Mouse (Mus musculus) liver, embryonic 12.5 days (tissue): Measurements from ENCODE around the gene Btbd9. TPM values are rescaled to one million over a fixed set of nuclear protein-coding genes. Genes with fewer than 3 reads are reported as not detected.

Experiments
- ATAC-seq: fragments of 200-750 bp; cut with Nextera tagmentation; 2 replicates; pipeline ENCODE4 v1.8.0; 2017; ENCODE audit warnings: moderate number of reproducible peaks, mild to moderate bottlenecking, moderate library complexity
- H3K27ac ChIP-seq: fragments of 300-500 bp; sonication (generic); 2 replicates; pipeline ENCODE4 v1.5.1; 2016; ENCODE audit warnings: mild to moderate bottlenecking
- H3K27me3 ChIP-seq: fragments of 300-500 bp; sonication (generic); replicated peaks from 2 replicates; pipeline ENCODE4 v1.6.1; 2016; ENCODE audit warnings: mild to moderate bottlenecking, moderate library complexity
- H3K36me3 ChIP-seq: fragments of 300-500 bp; sonication (generic); 2 replicates; pipeline ENCODE4 v1.6.1; 2016; ENCODE audit warnings: mild to moderate bottlenecking, moderate library complexity
- H3K4me1 ChIP-seq: fragments of 300-500 bp; sonication (generic); 2 replicates; pipeline ENCODE4 v1.6.1; 2016
- H3K4me2 ChIP-seq: fragments of 300-500 bp; sonication (generic); 2 replicates; pipeline ENCODE4 v1.6.1; 2016; ENCODE audit warnings: mild to moderate bottlenecking, moderate library complexity
- H3K4me3 ChIP-seq: fragments of 300-500 bp; sonication (generic); 2 replicates; pipeline ENCODE4 v1.5.1; 2016; ENCODE audit warnings: mild to moderate bottlenecking, moderate library complexity
- H3K9ac ChIP-seq: fragments of 300-500 bp; sonication (generic); 2 replicates; pipeline ENCODE4 v1.6.1; 2016; ENCODE audit warnings: mild to moderate bottlenecking, moderate library complexity
- H3K9me3 ChIP-seq: fragments of 300-500 bp; sonication (generic); replicated peaks from 2 replicates; pipeline ENCODE4 v1.6.1; 2016; ENCODE audit warnings: mild to moderate bottlenecking, moderate library complexity
- WGBS: fragments of 180-500 bp; shearing (Covaris S2); methylation state at CpG from one replicate; pipeline ENCODE4 v1.1.7; 2016; ENCODE audit not compliant: insufficient replicate concordance; 5-methylcytosine and 5-hydroxymethylcytosine counted together
- polyA plus RNA-seq: library from polyadenylated mRNA; unstranded; fragments of >200 nt; fragmentation: Nextera tagmentation; extraction: Ambion mirVana; gene quantifications from 2 replicates; pipeline ENCODE4 v1.2.1, GENCODE M21; 2016

Gene Btbd9
- polyA plus RNA-seq, 1 experiment from 2014 or later = 21.6 TPM

DNA sequence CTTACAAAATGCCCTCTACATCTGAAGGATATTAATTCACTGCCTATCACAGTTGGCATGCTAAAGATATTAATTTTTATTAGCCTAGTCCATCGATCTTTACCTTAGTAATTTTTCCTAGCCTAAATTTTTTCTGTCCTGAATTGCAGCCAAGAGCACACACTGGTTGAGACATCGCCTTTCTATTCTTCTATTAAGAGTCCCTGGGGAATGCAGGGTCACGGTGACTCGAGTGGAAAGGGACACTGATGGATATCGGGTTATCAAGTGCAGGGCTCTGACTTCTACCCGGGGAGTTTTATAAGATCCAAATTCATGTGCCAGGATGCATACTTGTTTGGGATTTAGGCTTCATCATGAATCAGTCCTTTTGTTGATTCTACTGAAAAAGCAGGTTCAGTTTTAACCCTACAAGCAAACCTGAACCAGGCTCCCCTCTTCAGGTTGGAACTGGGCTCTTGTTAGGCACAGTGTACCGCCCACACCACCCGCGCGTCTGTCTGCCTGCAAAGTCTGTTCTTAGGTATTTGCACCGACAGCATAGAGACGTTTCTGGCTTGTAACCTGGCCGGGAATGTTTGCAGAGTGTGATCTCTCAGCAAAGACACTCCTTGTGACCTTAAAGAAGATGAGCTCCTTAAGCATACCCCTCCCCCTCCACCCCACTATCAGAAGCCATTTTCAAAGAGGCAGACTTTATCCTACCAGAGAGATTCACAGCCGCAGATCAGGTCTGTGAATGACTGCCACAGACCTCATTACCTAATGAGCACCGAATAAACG, 297.5 kb downstream of the Btbd9 start:
- Histone ChIP-seq H3K4me3 (no peak overlapping the region), H3K27me3 (no peaks in the 10 kb centered on the region), H3K9me3 (no peaks in the 10 kb centered on the region), H3K27ac (no peak overlapping the region), H3K4me1 (peaks cover 14% of the 10 kb centered on the region), H3K9ac (no peak overlapping the region), H3K36me3 (no peaks in the 10 kb centered on the region), H3K4me2 (no peak overlapping the region)
- WGBS = 62% methylated on average over 16 of the region's 16 CpGs
- no peak for ATAC-seq

DNA sequence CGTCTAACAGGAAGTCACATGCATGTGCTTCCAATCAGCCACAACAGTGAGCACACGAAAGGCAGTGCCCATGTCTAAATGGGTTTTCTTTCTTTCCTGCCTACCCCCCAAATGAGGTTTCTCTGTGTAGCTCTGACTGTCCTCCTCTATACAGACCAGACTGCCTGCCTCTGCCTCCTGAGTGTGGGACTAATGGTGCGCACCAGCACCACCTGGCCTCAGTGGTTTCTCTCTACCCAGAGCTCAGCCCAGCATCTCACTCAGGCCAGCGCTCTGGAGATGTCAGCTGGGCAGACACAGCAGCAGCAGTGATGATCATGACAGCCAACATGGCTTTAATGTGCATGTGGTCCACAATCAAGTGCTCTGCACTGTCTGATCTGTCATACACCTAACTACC, 299.8 kb downstream of the Btbd9 start:
- ATAC-seq = 0 out of 2 replicates have a peak, but pooled peaks have one; percentile 15
- Histone ChIP-seq H3K9me3 (no peaks in the 10 kb centered on the region), H3K27me3 (no peaks in the 10 kb centered on the region), H3K27ac (no peak overlapping the region), H3K4me1 (peaks cover 14% of the 10 kb centered on the region), H3K4me2 (no peak overlapping the region), H3K9ac (no peak overlapping the region), H3K36me3 (no peaks in the 10 kb centered on the region), H3K4me3 (no peak overlapping the region)
- 71% methylated on average over 4 of the region's 4 CpGs for WGBS

DNA sequence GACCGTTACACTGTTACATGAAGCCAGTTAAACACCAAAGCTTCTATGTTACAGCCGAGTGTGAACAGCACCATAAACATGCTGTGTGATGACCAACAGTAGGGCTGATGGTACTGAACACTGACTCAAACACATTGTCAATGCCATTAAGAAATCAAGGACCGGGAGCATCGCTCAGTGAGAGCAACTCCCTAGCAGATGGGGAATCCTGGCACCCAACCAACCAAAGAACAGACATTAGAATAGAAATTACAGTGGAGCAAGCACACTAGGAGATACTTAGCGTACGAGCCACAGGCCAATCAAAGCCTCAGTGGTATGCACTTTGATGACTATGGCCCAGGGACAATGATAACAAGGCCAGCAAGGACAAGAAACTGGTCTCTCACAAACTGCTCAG, 303.5 kb downstream of the Btbd9 start:
- no peaks in the 10 kb centered on the region for H3K27me3 ChIP-seq
- no peak overlapping the region for H3K4me2 ChIP-seq
- H3K9me3 ChIP-seq = no peaks in the 10 kb centered on the region
- no peaks in the 10 kb centered on the region for H3K36me3 ChIP-seq
- WGBS = 86% methylated on average over 6 of the region's 6 CpGs
- peaks cover 8% of the 10 kb centered on the region; the same call in 1 of the 2 replicates for H3K4me1 ChIP-seq
- H3K4me3 ChIP-seq = no peak overlapping the region
- no peak overlapping the region for H3K27ac ChIP-seq
- ATAC-seq = no peak
- H3K9ac ChIP-seq = no peak overlapping the region

DNA sequence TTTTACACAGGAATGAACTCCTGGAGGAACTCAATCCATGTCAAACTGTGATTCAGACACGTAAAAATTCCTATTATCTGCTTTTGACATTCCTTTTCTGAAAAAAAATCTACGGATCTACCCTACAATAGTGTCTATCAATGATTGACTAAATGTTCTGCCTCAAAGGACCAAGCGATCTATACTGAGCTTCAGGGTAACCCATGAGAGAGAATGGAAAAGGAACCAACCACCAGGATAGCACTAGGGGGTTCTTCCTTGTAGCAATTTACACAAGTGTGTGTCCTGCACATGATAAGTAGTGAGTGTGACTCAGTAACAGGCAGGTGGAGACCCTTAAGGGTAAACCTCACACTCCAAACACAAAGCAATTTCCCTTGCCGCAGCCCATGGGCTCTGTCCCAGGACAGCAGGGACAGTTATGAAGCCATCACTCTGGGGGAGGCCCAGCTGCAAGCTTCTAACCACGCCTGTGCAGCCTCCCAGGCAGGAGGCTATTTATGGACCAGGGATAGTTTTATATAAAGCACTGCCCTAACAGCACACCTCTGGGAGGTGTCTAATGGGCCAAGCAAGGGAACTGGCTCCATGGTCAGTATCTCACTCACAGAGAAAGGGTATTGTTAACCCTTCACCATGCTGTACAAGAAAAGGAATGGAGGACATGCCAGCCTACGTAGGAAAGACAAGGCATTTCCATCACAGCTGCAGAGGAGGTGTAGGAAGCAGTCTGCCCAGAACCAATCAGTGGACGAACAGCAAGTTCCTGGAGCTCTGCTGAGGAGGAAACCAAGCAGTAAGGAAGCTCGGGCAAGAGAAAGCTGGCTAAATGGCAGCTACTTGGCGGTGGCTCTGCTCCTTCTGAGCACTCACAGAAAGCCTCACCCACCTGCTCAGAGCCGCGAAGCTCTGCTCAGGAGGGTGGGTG, 306.9 kb downstream of the Btbd9 start:
- no peak for ATAC-seq
- Histone ChIP-seq H3K9ac (no peak overlapping the region), H3K36me3 (no peaks in the 10 kb centered on the region), H3K27me3 (no peaks in the 10 kb centered on the region), H3K4me3 (no peak overlapping the region), H3K27ac (no peak overlapping the region), H3K9me3 (no peaks in the 10 kb centered on the region), H3K4me2 (no peak overlapping the region), H3K4me1 (peaks cover 8% of the 10 kb centered on the region; the same call in 1 of the 2 replicates)
- 58% methylated on average over 11 of the region's 11 CpGs for WGBS

DNA sequence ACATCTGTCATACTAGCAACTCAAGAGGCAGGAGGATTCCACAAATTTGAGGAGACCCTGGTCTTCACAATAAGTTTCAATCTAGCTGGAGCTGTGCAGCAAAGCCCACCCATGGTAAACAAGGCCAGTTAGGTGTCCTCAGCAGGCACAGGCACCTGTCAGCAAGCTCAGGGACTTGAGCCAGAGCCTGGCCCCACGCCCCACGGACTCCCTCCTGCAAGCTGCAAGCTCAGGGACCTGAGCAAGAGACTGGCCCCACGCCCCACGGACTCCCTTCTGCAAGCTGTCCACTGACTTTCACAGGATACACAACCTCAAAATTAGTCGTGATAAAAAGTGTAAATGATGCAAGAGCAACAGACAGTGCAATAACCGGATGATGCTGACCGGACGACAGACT, 307.8 kb downstream of the Btbd9 start:
- no peak for ATAC-seq
- Histone ChIP-seq H3K4me1 (peaks cover 8% of the 10 kb centered on the region; the same call in 1 of the 2 replicates), H3K4me2 (no peak overlapping the region), H3K27ac (no peak overlapping the region), H3K9me3 (no peaks in the 10 kb centered on the region), H3K4me3 (no peak overlapping the region), H3K9ac (no peak overlapping the region), H3K36me3 (no peaks in the 10 kb centered on the region), H3K27me3 (no peaks in the 10 kb centered on the region)
- 83% methylated on average over 8 of the region's 8 CpGs for WGBS

DNA sequence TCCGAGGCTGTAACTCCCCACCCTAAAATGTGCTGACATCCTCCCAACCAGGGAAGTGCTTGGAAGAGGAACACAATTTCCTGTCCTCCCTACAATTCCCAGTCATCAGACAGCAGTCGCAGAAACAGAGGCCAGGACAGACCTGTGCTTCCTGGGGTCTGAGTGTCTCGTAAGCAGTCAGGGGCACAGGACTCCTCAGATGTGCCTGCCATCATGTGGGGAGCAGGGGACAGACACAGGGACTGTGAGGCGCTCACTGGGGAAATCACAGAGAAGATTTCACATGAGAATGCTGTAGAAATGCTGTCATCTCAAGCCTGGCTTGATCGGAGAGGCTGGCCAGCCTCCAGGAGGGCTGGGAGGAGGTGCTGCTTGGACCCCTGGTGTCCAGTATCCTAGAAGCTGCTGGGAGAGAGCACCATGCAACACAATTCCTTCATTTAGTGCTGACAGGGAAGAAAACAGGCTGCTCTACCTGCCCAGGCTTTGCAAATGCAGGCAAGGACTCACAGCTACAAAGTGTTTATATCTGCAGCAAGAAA, 308.8 kb downstream of the Btbd9 start:
- Histone ChIP-seq H3K4me2 (no peak overlapping the region), H3K27me3 (no peaks in the 10 kb centered on the region), H3K27ac (no peak overlapping the region), H3K9me3 (no peaks in the 10 kb centered on the region), H3K4me1 (peaks cover 8% of the 10 kb centered on the region; the same call in 1 of the 2 replicates), H3K4me3 (no peak overlapping the region), H3K36me3 (no peaks in the 10 kb centered on the region), H3K9ac (no peak overlapping the region)
- no peak for ATAC-seq
- WGBS = 68% methylated on average over 5 of the region's 5 CpGs

DNA sequence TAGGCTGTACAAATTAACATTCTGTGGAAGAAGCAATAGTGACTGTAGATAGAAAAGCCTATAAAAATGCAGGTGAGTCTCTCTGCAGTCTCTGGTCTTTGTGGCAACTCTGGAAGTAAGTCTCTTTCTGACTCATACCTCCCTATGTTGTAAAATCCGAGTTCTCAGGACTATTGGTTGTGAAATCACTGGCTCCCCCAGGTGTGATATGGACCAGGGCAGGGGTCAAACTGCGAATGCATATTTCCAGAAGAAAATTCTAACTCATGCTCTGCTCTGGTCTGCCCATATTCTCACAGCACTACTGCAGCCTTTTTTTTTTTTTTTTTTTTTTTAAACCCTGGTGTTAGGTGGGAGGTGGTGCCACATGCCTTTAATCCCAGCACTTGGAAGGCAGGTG, 312.8 kb downstream of the Btbd9 start:
- no peak overlapping the region for H3K4me2 ChIP-seq
- H3K9me3 ChIP-seq = no peaks in the 10 kb centered on the region
- H3K27ac ChIP-seq = no peak overlapping the region
- no peaks in the 10 kb centered on the region for H3K36me3 ChIP-seq
- 0 out of 2 replicates have a peak, but pooled peaks cover 10% of the 10 kb centered on the region for H3K4me1 ChIP-seq
- no peak for ATAC-seq
- WGBS = 65% methylated on average over 2 of the region's 2 CpGs
- no peak overlapping the region for H3K4me3 ChIP-seq
- H3K9ac ChIP-seq = no peak overlapping the region
- no peaks in the 10 kb centered on the region for H3K27me3 ChIP-seq

DNA sequence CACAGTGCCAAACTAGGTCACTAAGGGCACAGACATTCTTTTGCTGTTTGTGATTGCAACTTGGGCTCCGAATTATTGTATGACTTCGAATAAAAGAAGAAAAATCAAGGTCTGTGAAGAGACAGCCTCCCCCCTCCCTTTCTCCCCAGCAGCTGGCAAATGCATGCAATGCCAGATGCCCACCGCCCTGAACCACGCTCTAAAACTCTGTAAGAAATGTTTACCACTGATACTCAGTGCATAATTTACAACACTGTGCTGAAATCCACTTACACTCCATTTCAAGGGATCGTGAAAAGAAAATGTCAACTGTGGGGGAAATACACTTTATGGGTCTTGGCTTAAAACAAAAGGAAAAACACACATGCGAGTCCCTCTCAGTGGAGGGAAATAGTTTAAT, 313.3 kb downstream of the Btbd9 start:
- Histone ChIP-seq H3K9me3 (no peaks in the 10 kb centered on the region), H3K27ac (no peak overlapping the region), H3K4me1 (0 out of 2 replicates have a peak, but pooled peaks cover 10% of the 10 kb centered on the region), H3K4me2 (no peak overlapping the region), H3K36me3 (no peaks in the 10 kb centered on the region), H3K27me3 (no peaks in the 10 kb centered on the region), H3K9ac (no peak overlapping the region), H3K4me3 (no peak overlapping the region)
- ATAC-seq = no peak
- WGBS = 79% methylated on average over 6 of the region's 6 CpGs

DNA sequence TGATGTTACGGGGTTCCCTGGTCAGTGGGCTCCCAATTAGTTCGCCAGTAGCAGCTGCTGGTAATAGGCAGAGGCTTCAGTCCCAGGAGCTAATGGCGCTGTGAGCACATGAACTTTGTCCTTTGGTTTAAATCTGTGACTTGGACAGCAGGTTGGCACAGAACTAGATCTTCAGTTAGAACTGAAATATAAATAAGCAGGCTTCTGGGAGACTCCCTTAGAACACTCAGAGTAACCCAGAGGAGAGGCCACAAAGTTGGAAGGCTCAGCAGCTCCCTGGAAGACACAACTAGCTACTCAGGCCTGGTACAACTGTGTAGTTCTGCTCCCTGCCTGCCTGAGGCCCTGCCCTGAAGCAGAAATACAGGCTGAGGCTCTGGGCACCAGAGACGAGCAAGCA, 313.8 kb downstream of the Btbd9 start:
- H3K36me3 ChIP-seq = no peaks in the 10 kb centered on the region
- ATAC-seq = no peak
- H3K27ac ChIP-seq = no peak overlapping the region
- no peak overlapping the region for H3K9ac ChIP-seq
- no peaks in the 10 kb centered on the region for H3K27me3 ChIP-seq
- H3K4me3 ChIP-seq = no peak overlapping the region
- no peaks in the 10 kb centered on the region for H3K9me3 ChIP-seq
- H3K4me1 ChIP-seq = 0 out of 2 replicates have a peak, but pooled peaks cover 10% of the 10 kb centered on the region
- WGBS = 74% methylated on average over 4 of the region's 4 CpGs
- H3K4me2 ChIP-seq = no peak overlapping the region

DNA sequence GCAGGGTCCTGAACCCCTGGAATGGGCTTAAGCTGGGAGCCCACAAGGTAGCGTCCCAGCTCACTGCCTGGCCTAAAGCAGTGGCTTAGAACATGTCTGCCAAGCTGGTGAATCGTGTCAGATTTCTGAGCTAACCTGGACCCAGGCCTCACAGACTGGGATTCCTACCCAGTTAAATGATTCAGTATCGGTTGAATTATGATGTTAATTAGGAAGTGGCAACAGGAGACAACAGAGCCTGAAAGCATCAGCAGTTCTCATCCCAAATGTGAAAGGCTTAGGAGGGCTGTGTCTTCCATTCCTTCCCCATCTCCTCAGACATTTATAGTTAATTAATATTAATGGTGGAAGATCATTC, 314.3 kb downstream of the Btbd9 start:
- Histone ChIP-seq H3K9me3 (no peaks in the 10 kb centered on the region), H3K27ac (no peak overlapping the region), H3K9ac (no peak overlapping the region), H3K4me1 (0 out of 2 replicates have a peak, but pooled peaks cover 10% of the 10 kb centered on the region), H3K27me3 (no peaks in the 10 kb centered on the region), H3K36me3 (no peaks in the 10 kb centered on the region), H3K4me3 (no peak overlapping the region), H3K4me2 (no peak overlapping the region)
- no peak for ATAC-seq
- WGBS = 70% methylated on average over 3 of the region's 3 CpGs

DNA sequence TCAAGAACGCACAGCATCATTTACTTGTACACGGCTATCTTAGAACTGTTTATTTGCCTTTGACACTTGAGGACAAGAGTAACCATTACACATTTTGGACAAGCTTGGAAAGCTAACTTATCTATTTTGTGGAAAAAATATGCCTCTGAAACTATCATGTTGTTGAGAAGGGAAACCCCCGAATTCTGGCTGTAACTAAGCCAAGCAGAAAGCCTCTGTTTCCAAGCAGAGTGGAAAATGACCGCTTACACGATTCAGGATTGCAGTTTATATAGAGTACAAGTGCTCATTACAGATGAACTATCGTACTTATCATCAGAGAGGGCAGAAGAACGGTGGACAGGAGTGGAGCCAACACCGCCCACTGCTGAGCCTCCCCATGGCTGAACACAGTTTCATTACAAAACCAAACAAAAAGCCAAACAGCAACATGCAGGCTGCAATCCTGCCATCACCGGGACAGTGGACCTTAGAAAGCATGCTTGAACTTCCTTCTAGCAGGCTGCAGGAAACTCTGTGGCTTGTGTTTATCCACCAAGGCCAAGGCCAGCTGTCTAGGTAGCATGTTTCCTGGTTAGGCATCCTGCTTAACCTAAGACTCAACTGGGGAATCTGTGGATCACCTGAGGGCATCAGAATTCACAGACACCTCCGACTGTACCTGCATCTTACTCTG, 314.8 kb downstream of the Btbd9 start:
- no peak overlapping the region for H3K4me2 ChIP-seq
- no peak overlapping the region for H3K4me3 ChIP-seq
- no peak overlapping the region for H3K9ac ChIP-seq
- 67% methylated on average over 10 of the region's 10 CpGs for WGBS
- H3K27me3 ChIP-seq = no peaks in the 10 kb centered on the region
- H3K36me3 ChIP-seq = no peaks in the 10 kb centered on the region
- H3K27ac ChIP-seq = no peak overlapping the region
- no peaks in the 10 kb centered on the region for H3K9me3 ChIP-seq
- no peak for ATAC-seq
- H3K4me1 ChIP-seq = 0 out of 2 replicates have a peak, but pooled peaks cover 10% of the 10 kb centered on the region
